Mouse (Mus musculus) CD4-positive, CD25-positive, alpha-beta regulatory T cell (primary cell): ENCODE measurements around the gene Rbmx2. TPM values are rescaled to one million over a fixed set of nuclear protein-coding genes. Genes with fewer than 3 reads are reported as not detected.

Source experiments
- polyA plus RNA-seq: library from polyadenylated mRNA; unstranded; fragments of 100-300 nt; shearing (Covaris generic); gene quantifications from one replicate; pipeline ENCODE4 v1.2.1, GENCODE M21; 2017

The Rbmx2 gene
- polyA plus RNA-seq, result 18.0 TPM

DNA sequence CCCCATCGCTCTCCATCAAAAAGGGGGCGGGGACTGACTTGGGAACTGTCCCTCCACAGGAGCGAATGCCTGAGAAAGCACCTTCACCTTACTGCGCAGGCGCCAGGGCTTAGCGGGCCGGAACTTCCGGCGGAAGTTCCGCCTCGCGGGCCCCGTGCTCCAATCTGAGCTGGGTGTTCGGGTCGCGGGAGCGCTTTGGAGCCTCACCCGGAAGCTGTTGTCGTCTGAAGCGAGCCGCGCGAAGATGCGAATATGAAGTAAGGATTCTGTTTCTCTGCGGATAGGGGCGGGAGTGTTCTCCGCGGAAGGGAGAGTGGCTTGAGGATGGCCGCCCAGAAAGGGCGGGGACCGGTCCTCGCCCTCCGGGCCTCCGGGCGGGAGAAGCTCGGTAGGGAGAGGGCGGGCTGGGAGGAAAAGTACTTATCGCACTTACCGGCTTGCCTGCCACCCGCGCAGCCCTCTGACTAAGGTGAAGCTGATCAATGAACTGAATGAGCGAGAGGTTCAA lies at the start of gene Rbmx2:
Gene Rbmx2 (plus strand): TSS at position 141 of the 508 bp plus-strand sequence.

GRCm38 (mm10) chrX:48674171-48674570 lies 20.6 kb upstream of the Rbmx2 start, which contains the start of gene Gpr119:
Gene Gpr119 (minus strand): TSS chrX:48674478.

Other genes with a start within 250 kb of the Rbmx2 start
- gene Elf4, start 231.9 kb upstream of the Rbmx2 start, polyA plus RNA-seq, result 80.5 TPM
- 44.2 TPM for gene Aifm1, start 181.4 kb upstream of the Rbmx2 start, polyA plus RNA-seq
- gene Rab33a, start 175.7 kb upstream of the Rbmx2 start, polyA plus RNA-seq, result 0.41 TPM
- gene Zfp280c, start 100.5 kb upstream of the Rbmx2 start, polyA plus RNA-seq, result 12.6 TPM
- gene Slc25a14, start 71.6 kb upstream of the Rbmx2 start, polyA plus RNA-seq, result 9.8 TPM
- not detected for gene Gpr119, start 20.5 kb upstream of the Rbmx2 start, polyA plus RNA-seq
- not detected for gene Gm595, start 182.7 kb downstream of the Rbmx2 start, polyA plus RNA-seq